28 mouse cellular contexts compared by ENCODE assay signal in genomic region chr8:105601301-105601700, GRCm38 (mm10). TPM values are rescaled to one million over a fixed set of nuclear protein-coding genes. Genes with fewer than 3 reads are reported as not detected.
"Had no signal": no experiment of that assay in that cellular context is flagged by ENCODE, and none has a peak within 500 bp of the region (broad histone marks: within the 10 kb centered on the region; RNA-seq: fewer than 3 reads in every experiment).

No protein-coding gene starts in this region.

- DNase-seq: kidney, adult 8-10 months; kidney, postnatal 14 days; kidney, postnatal 4 days; liver; lung, adult 18-20 months; lung, postnatal 14 days; lung, postnatal 4 days; midbrain, embryonic 14.5 days; retina, postnatal 1 day; right cerebral cortex, postnatal 25 days; spleen, adult 18-20 months; thymus, adult 18-20 months; thymus, postnatal 36 days had no signal

- H3K27me3 ChIP-seq: limb, embryonic 13.5 days; lung, embryonic 15.5 days; neural tube, embryonic 12.5 days; neural tube, embryonic 15.5 days had no signal

- H3K27ac ChIP-seq: limb, embryonic 10.5 days; limb, embryonic 13.5 days; liver, embryonic 12.5 days; liver, embryonic 15.5 days; lung, embryonic 15.5 days; neural tube, embryonic 12.5 days; neural tube, embryonic 15.5 days had no signal

- H3K9ac ChIP-seq: limb, embryonic 13.5 days; liver, embryonic 12.5 days; liver, embryonic 15.5 days; lung, embryonic 15.5 days; neural tube, embryonic 12.5 days; neural tube, embryonic 15.5 days had no signal

- H3K4me2 ChIP-seq: limb, embryonic 13.5 days; liver, embryonic 12.5 days; liver, embryonic 15.5 days; lung, embryonic 15.5 days; midbrain, embryonic 11.5 days; neural tube, embryonic 12.5 days; neural tube, embryonic 15.5 days had no signal

- H3K36me3 ChIP-seq: limb, embryonic 10.5 days; limb, embryonic 13.5 days; liver, embryonic 12.5 days; liver, embryonic 15.5 days; lung, embryonic 15.5 days; neural tube, embryonic 12.5 days; neural tube, embryonic 15.5 days had no signal

- H3K4me3 ChIP-seq: limb, embryonic 10.5 days; limb, embryonic 13.5 days; liver, embryonic 12.5 days; liver, embryonic 15.5 days; lung, embryonic 15.5 days; neural tube, embryonic 12.5 days; neural tube, embryonic 15.5 days had no signal

- H3K9me3 ChIP-seq: limb, embryonic 10.5 days; limb, embryonic 13.5 days; liver, embryonic 12.5 days; liver, embryonic 15.5 days; lung, embryonic 15.5 days; neural tube, embryonic 12.5 days; neural tube, embryonic 15.5 days had no signal

- ATAC-seq: liver, embryonic 12.5 days had no signal

RNA-seq across cellular contexts. Expression of gene Agrp, which starts 35.9 kb away (rescaled TPM):
- total RNA-seq: layer of hippocampus, adult 18-20 months; layer of hippocampus, postnatal 14 days; left cerebral cortex, adult 8-10 months; megakaryocyte progenitor cell, adult 5-6 weeks; megakaryocyte-erythroid progenitor cell, adult 5-6 weeks; midbrain, postnatal 0 days had no signal
- polyA plus RNA-seq: liver, embryonic 12.5 days; testis, adult 2 months had no signal
